Mouse (Mus musculus) heart, adult 2 months (tissue): ENCODE measurements at regions not wholly inside any gene's neighbourhood (a gene's known extent, or its start where the extent isn't known, plus 50 kb on each side); places are given as distances from the start of the nearest gene placed in this dataset.

Experiments used
- CTCF ChIP-seq: fragments of 200-600 bp; IDR thresholded peaks from 2 replicates; pipeline ENCODE4 v1.8.1; 2022; ENCODE audit warnings: antibody characterized with exemption, mild to moderate bottlenecking, moderate library complexity
- EP300 ChIP-seq: fragments of 200-500 bp; IDR thresholded peaks from 2 replicates; pipeline ENCODE4 v1.6.1; 2011; ENCODE audit warnings: low read depth, low read length, control low read depth; ENCODE audit not compliant: insufficient read depth
- POLR2A ChIP-seq: fragments of 200-500 bp; IDR thresholded peaks from 2 replicates; pipeline ENCODE4 v1.6.1; 2011; ENCODE audit warnings: mild to moderate bottlenecking, low read depth, low read length, control low read depth; ENCODE audit not compliant: insufficient read depth

- no peak for TF ChIP-seq POLR2A
- TF ChIP-seq CTCF = no peak
- TF ChIP-seq EP300 = no peak
Observed at GRCm38 (mm10) chr13:97401620-97402019, 160.7 kb downstream of the Enc1 start.
